Mouse (Mus musculus) neural tube, embryonic 14.5 days (tissue): ENCODE results near the gene Irx1. TPM values are rescaled to one million over a fixed set of nuclear protein-coding genes. Genes with fewer than 3 reads are reported as not detected.
A peak's percentile ranks its signal among the peaks of the same experiment; 100 is the strongest.

ENCODE experiments used
- ATAC-seq: fragments of 200-750 bp; cut with Nextera tagmentation; 2 replicates; pipeline ENCODE4 v1.8.0; 2017; ENCODE audit warnings: low read depth, mild to moderate bottlenecking, moderate TSS enrichment, moderate library complexity
- H3K27ac ChIP-seq: fragments of 300-500 bp; sonication (generic); 2 replicates; pipeline ENCODE4 v1.5.1; 2014; ENCODE audit warnings: low read depth, mild to moderate bottlenecking, control low read depth, low read length, moderate library complexity, mixed read lengths
- H3K27me3 ChIP-seq: fragments of 300-500 bp; sonication (generic); 2 replicates; pipeline ENCODE4 v1.6.1; 2014; ENCODE audit warnings: low read length; ENCODE audit not compliant: control insufficient read depth, insufficient read depth
- H3K36me3 ChIP-seq: fragments of 300-500 bp; sonication (generic); 2 replicates; pipeline ENCODE4 v1.6.1; 2014; ENCODE audit warnings: low read length, mixed read lengths; ENCODE audit not compliant: control insufficient read depth, insufficient read depth
- H3K4me1 ChIP-seq: fragments of 300-500 bp; sonication (generic); 2 replicates; pipeline ENCODE4 v1.6.1; 2014; ENCODE audit warnings: low read length; ENCODE audit not compliant: control insufficient read depth, insufficient read depth
- H3K4me2 ChIP-seq: fragments of 300-500 bp; sonication (generic); 2 replicates; pipeline ENCODE4 v1.6.1; 2014; ENCODE audit warnings: mild to moderate bottlenecking, low read depth, low read length, control low read depth
- H3K4me3 ChIP-seq: fragments of 300-500 bp; sonication (generic); 2 replicates; pipeline ENCODE4 v1.5.1; 2014; ENCODE audit warnings: low read depth, low read length, control low read depth, mixed read lengths
- H3K9ac ChIP-seq: fragments of 300-500 bp; sonication (generic); replicated peaks from 2 replicates; pipeline ENCODE4 v1.6.1; 2014; ENCODE audit warnings: low read depth, mild to moderate bottlenecking, control low read depth, low read length, mixed read lengths
- H3K9me3 ChIP-seq: fragments of 300-500 bp; sonication (generic); 2 replicates; pipeline ENCODE4 v1.6.1; 2016; ENCODE audit warnings: low read length; ENCODE audit not compliant: control insufficient read depth
- WGBS: fragments of 180-500 bp; shearing (Covaris S2); extraction: QIAGEN DNeasy Blood & Tissue Kit; methylation state at CpG from one replicate; pipeline ENCODE4 v1.1.7; 2014; 5-methylcytosine and 5-hydroxymethylcytosine counted together
- polyA plus RNA-seq: library from polyadenylated mRNA; unstranded; fragments of >200 nt; fragmentation: Nextera tagmentation; extraction: Ambion mirVana; gene quantifications from 2 replicates; pipeline ENCODE4 v1.2.1, GENCODE M21; 2014

Irx1 gene
- 1.3 and 2.0 TPM in 2 replicates for polyA plus RNA-seq

DNA sequence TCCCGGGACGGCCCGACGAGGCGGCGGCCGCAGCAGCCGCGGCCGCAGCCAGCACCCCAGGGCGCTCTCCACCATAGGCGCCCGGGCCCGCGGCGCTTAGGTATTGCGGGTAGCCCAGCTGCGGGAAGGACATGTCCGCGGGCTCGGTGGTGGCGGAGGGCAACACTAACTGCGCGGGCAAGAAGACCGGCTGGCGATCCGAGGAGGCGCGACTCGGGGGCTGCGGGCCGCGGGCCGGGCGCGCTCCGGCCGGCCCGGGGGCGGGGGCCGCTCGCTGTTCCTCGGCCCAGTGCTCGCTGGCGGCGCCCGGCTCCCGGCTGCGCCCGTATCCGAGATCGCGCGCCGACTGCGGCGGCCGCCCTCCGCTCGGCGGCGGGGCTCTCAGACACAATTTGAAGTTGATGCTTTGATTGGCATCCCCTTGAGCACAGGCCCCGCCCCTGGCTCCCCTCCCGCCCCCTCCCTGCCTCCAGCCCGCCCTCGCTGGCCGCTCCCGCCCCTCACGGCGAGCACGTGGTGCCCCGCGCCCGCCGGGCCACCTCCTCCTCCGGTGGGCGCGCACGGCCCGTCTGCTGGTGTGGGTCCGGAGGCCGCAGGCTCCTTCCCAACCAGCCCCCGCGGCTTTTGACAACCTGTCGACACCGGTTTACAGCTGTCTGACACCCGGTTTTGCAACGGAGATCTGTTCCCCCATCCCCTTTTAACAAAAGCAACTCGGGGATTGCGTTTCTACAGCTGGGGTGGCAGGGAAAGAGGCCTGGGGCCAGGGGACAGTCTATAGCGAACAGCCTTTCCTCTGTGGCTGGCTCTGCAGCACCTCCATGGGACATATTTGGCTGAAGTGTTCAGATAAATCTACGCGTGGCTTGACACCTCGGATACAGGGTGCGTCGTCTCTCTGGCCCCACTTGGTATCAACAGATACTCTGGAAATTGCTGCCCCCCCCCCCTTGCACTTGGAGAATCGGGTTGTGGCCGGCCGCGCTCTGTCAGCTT is at the start of gene Irx1:
Irx1 (minus strand) TSS at position 368 of the 996 bp plus-strand sequence.
- H3K27me3 ChIP-seq, result peaks cover 64% of the 10 kb centered on the region
- under 1% methylated on average over 78 of the region's 100 CpGs for WGBS

DNA sequence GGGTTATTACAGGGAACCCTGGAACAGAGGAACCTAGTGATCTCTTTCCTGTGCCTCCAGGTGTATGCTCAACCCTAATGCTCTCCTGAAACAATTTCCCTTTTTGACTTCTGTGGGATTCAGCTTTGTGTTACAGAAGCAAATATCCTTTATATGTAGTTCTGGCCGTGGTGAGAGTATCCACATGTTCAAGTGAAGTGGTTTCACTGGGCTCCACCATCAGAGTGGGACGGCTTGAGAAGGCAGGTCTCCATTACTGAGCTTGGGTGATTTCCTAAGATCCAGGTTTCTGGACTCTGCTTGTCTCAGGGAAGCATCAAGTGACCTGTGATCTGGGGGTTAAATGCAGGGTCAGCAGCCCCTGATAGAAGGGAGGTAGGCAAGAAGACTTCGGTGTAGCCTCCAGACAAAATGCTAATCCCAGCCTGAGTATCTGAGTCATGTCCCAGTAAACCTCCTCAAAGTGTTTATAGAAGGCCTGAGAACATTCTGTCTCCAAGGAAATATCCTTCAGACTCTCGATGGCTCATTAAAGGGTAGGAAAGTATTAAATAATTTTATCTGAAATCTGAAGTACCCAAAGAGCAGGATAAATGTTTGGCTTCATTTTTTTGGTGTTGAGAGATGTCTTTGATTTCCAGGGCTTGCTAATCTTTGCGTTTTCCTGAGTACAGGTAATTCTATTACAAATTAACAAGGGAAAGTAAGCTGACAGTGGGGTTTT is 16.6 kb upstream of the Irx1 start:
- WGBS, result 79% methylated on average over 5 of the region's 5 CpGs
- H3K36me3 ChIP-seq, result no peaks in the 10 kb centered on the region
- no peak overlapping the region for H3K4me2 ChIP-seq
- H3K4me3 ChIP-seq, result no peak overlapping the region
- H3K9ac ChIP-seq, result no peak overlapping the region
- H3K27ac ChIP-seq, result no peak overlapping the region
- no peaks in the 10 kb centered on the region for H3K9me3 ChIP-seq
- ATAC-seq, result no peak
- H3K4me1 ChIP-seq, result no peaks in the 10 kb centered on the region
- H3K27me3 ChIP-seq, result 0 out of 2 replicates have a peak, but pooled peaks cover 2% of the 10 kb centered on the region

More for the DNA sequence above, at the start of gene Irx1:
- peak; percentile 59 for ATAC-seq
- Histone ChIP-seq H3K4me2 (peak within 1 kb of the TSS; percentile 67), H3K4me1 (peaks cover 25% of the 10 kb centered on the region), H3K9ac (peak within 1 kb of the TSS; percentile 58), H3K27ac (peak within 1 kb of the TSS; percentile 62), H3K36me3 (no peaks in the 10 kb centered on the region), H3K9me3 (no peaks in the 10 kb centered on the region), H3K4me3 (peak within 1 kb of the TSS; percentile 39)

- no peak overlapping the region for H3K9ac ChIP-seq
- H3K27me3 ChIP-seq, result 0 out of 2 replicates have a peak, but pooled peaks cover 8% of the 10 kb centered on the region
- ATAC-seq, result no peak
- H3K9me3 ChIP-seq, result no peaks in the 10 kb centered on the region
- H3K4me2 ChIP-seq, result no peak overlapping the region
- H3K36me3 ChIP-seq, result no peaks in the 10 kb centered on the region
- no peaks in the 10 kb centered on the region for H3K4me1 ChIP-seq
- 88% methylated on average over 3 of the region's 3 CpGs for WGBS
- no peak overlapping the region for H3K27ac ChIP-seq
- no peak overlapping the region for H3K4me3 ChIP-seq
Measured at GRCm38 (mm10) chr13:71975753-71976152, 12.2 kb upstream of the Irx1 start.

- Histone ChIP-seq H3K9ac (no peak overlapping the region), H3K9me3 (no peaks in the 10 kb centered on the region), H3K27me3 (peaks cover 62% of the 10 kb centered on the region), H3K4me1 (peaks cover 11% of the 10 kb centered on the region), H3K4me3 (no peak overlapping the region), H3K4me2 (peak overlapping the region; percentile 23; the same call in 1 of the 2 replicates), H3K36me3 (no peaks in the 10 kb centered on the region), H3K27ac (no peak overlapping the region)
- ATAC-seq, result no peak
- WGBS, result under 1% methylated on average over 6 of the region's 6 CpGs
Measured at GRCm38 (mm10) chr13:71968286-71968685, 4.8 kb upstream of the Irx1 start.

DNA sequence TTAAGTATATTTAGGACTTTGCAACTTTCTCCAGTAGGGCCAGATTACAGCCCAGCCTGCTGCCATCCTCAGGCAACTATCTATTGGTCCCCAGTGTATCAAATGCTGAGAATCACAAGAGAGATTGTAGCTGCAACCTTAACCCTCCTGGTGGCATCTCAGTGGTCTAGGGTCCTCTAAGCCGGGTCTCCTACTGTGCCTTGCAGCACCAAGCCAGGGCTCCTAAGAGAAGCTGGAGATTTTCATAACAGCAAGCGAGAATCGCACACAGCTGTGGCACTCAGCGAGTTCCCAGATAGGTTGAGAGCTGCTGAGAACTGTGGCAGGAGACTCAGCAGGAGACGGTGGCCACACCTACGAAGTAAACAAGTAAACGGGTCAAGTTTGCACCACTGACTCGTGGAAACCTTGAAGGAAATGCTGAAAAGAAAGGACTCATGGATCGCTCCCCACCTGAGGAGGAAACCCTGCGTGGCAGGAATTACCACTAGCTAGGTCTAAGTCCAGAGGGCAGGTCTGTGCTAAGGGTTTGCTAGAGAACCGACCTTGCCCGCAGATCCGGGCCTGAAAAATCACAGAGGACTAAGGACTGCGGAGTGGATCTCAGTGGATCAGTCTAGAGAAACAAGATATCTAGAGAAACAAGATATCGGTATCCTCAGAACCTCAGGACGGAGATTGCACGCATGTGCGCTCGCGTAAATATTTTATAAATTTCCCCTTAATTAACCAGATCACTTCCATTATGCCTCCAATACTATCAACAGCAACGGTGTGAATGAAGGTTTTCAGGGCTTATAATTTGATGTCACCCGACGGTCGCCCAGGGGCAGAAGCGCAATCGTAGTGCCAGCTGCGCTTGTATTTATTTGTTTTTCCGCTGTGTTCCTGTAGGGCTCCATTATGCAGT is 4.1 kb upstream of the Irx1 start:
- no peak overlapping the region for H3K4me3 ChIP-seq
- 4% methylated on average over 28 of the region's 28 CpGs for WGBS

DNA sequence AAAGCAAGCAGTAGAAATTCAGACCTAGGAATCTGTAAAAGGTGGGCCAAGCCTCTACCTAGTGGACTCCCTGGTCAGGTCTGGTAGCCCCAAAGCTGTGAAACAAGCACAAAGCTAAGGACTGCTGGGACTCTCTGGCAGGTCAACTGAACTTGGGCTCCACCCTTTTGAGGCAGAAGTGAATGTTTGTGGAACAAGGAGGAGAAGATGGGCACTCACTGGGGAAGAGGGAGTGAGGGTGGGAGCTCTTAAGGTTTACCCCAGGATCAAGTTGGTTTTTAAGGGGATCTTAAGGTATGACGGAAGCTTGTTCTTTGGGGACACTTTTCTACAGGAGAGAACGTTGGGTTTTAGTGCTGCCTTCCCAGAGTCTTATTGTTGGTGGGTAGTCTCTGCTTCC is 3.1 kb upstream of the Irx1 start:
- Histone ChIP-seq H3K9ac (no peak overlapping the region), H3K4me2 (no peak overlapping the region), H3K9me3 (no peaks in the 10 kb centered on the region), H3K4me3 (no peak overlapping the region), H3K4me1 (peaks cover 18% of the 10 kb centered on the region), H3K27ac (no peak overlapping the region), H3K36me3 (no peaks in the 10 kb centered on the region), H3K27me3 (peaks cover 66% of the 10 kb centered on the region)
- no peak for ATAC-seq
- WGBS, result 41% methylated on average over 2 of the region's 2 CpGs

More for the DNA sequence above, 4.1 kb upstream of the Irx1 start:
- ATAC-seq, result no peak
- Histone ChIP-seq H3K9me3 (no peaks in the 10 kb centered on the region), H3K4me2 (peak overlapping the region; percentile 23; the same call in 1 of the 2 replicates), H3K36me3 (no peaks in the 10 kb centered on the region), H3K27ac (no peak overlapping the region), H3K27me3 (peaks cover 64% of the 10 kb centered on the region), H3K4me1 (peaks cover 18% of the 10 kb centered on the region), H3K9ac (no peak overlapping the region)

- Histone ChIP-seq H3K4me3 (no peak overlapping the region), H3K27ac (no peak overlapping the region), H3K4me2 (peak overlapping the region; percentile 67; the same call in 1 of the 2 replicates), H3K9ac (no peak overlapping the region), H3K27me3 (peaks cover 63% of the 10 kb centered on the region), H3K36me3 (no peaks in the 10 kb centered on the region), H3K9me3 (no peaks in the 10 kb centered on the region), H3K4me1 (peaks cover 22% of the 10 kb centered on the region)
- 3% methylated on average over 13 of the region's 13 CpGs for WGBS
- peak; percentile 26; the same call in 1 of the 2 replicates for ATAC-seq
Measured at GRCm38 (mm10) chr13:71964366-71964765, 843 bp upstream of the Irx1 start.

GRCm38 (mm10) chr13:71962661-71963355 is 715 bp downstream of the Irx1 start:
- 0% methylated on average over 42 of the region's 55 CpGs for WGBS
- Histone ChIP-seq H3K4me2 (peak overlapping the region; percentile 67), H3K9me3 (no peaks in the 10 kb centered on the region), H3K27me3 (peaks cover 57% of the 10 kb centered on the region), H3K9ac (peak overlapping the region; percentile 58), H3K27ac (peak overlapping the region; percentile 62), H3K4me1 (peaks cover 21% of the 10 kb centered on the region), H3K36me3 (no peaks in the 10 kb centered on the region), H3K4me3 (peak overlapping the region; percentile 39)
- peak; percentile 18; the same call in 1 of the 2 replicates for ATAC-seq
